In genomic region chr6:81959866-81960265, GRCm38 (mm10) we compare ENCODE assay signal across 28 mouse cellular contexts. TPM values are rescaled to one million over a fixed set of nuclear protein-coding genes. Genes with fewer than 3 reads are reported as not detected.
A peak's percentile ranks its signal among the peaks of the same experiment; 100 is the strongest.
DNase-seq lines count a peak whose midpoint lies in the region; ATAC-seq and TF ChIP-seq lines count a peak whose summit lies in the region.
"Had no signal": no experiment of that assay in that cellular context is flagged by ENCODE, and none has a peak within 500 bp of the region (broad histone marks: within the 10 kb centered on the region; RNA-seq: fewer than 3 reads in every experiment).

No protein-coding gene starts in this region.

- no peak for TF ChIP-seq CTCF in hindbrain, postnatal 0 days (IDR thresholded peaks at IDR 0.05; ENCODE audit: low read depth)

- H3K4me1 ChIP-seq in hindbrain, postnatal 0 days (ENCODE audit: insufficient read depth, low read length) = 0 out of 2 replicates have a peak, but pooled peaks cover 4% of the 10 kb centered on the region
- peaks cover 5% of the 10 kb centered on the region for H3K4me1 ChIP-seq in hindbrain, embryonic 12.5 days
- H3K4me1 ChIP-seq in neural tube, embryonic 11.5 days (ENCODE audit: control insufficient read depth, insufficient read depth, low read length) = peaks cover 4% of the 10 kb centered on the region

- H3K4me3 ChIP-seq in hindbrain, postnatal 0 days (ENCODE audit: low read length) = no peak overlapping the region
- H3K4me3 ChIP-seq in hindbrain, embryonic 12.5 days = no peak overlapping the region
- no peak overlapping the region for H3K4me3 ChIP-seq in neural tube, embryonic 11.5 days (ENCODE audit: low read depth, low read length)
- H3K4me3 ChIP-seq: embryonic facial prominence, embryonic 13.5 days; embryonic facial prominence, embryonic 15.5 days; erythroblast, embryonic 14.5 days; forebrain, embryonic 10.5 days; forebrain, embryonic 12.5 days had no signal

- ATAC-seq in frontal cortex, adult (ENCODE audit: low TSS enrichment) = 0 out of 2 replicates have a peak, but pooled peaks have one; percentile 4
- 0 out of 2 replicates have a peak, but pooled peaks have one; percentile 34 for ATAC-seq in hindbrain, postnatal 0 days
- ATAC-seq in hindbrain, embryonic 12.5 days (ENCODE audit: low FRiP score) = no peak
- 0 out of 2 replicates have a peak, but pooled peaks have one; percentile 5 for ATAC-seq in neural tube, embryonic 11.5 days (ENCODE audit: insufficient read depth, low FRiP score, low TSS enrichment)
- ATAC-seq: activated CD4-positive, CD25-positive, alpha-beta regulatory T cell, adult 4 months; CD4-positive, CD25-positive, alpha-beta regulatory T cell, adult 4 months; forebrain, embryonic 14.5 days; forebrain, embryonic 16.5 days; Patski had no signal

- H3K9me3 ChIP-seq in hindbrain, postnatal 0 days (ENCODE audit: low read length) = no peaks in the 10 kb centered on the region
- H3K9me3 ChIP-seq in hindbrain, embryonic 12.5 days (replicated peaks) = no peaks in the 10 kb centered on the region
- no peaks in the 10 kb centered on the region for H3K9me3 ChIP-seq in neural tube, embryonic 11.5 days (ENCODE audit: control insufficient read depth, low read length)
- H3K9me3 ChIP-seq: embryonic facial prominence, embryonic 15.5 days; forebrain, embryonic 12.5 days; G1E had no signal

- WGBS in hindbrain, postnatal 0 days = 95% methylated on average over 8 of the region's 8 CpGs
- WGBS in hindbrain, embryonic 12.5 days = 96% methylated on average over 8 of the region's 8 CpGs
- WGBS in neural tube, embryonic 11.5 days = 94% methylated on average over 8 of the region's 8 CpGs

- H3K27me3 ChIP-seq in hindbrain, postnatal 0 days (ENCODE audit: insufficient read depth, low read length) = no peaks in the 10 kb centered on the region
- no peaks in the 10 kb centered on the region for H3K27me3 ChIP-seq in hindbrain, embryonic 12.5 days
- no peaks in the 10 kb centered on the region for H3K27me3 ChIP-seq in neural tube, embryonic 11.5 days (ENCODE audit: control insufficient read depth, insufficient read depth, low read length)
- H3K27me3 ChIP-seq: CH12.LX; embryonic facial prominence, embryonic 13.5 days; embryonic facial prominence, embryonic 15.5 days; forebrain, embryonic 12.5 days; Patski had no signal

- H3K9ac ChIP-seq in hindbrain, postnatal 0 days (replicated peaks; ENCODE audit: low read length) = no peak overlapping the region
- no peak overlapping the region for H3K9ac ChIP-seq in hindbrain, embryonic 12.5 days
- no peak overlapping the region for H3K9ac ChIP-seq in neural tube, embryonic 11.5 days (ENCODE audit: low read length)
- H3K9ac ChIP-seq: embryonic facial prominence, embryonic 13.5 days; embryonic facial prominence, embryonic 15.5 days; forebrain, embryonic 12.5 days had no signal

- no peak overlapping the region for H3K27ac ChIP-seq in hindbrain, postnatal 0 days
- H3K27ac ChIP-seq in hindbrain, embryonic 12.5 days = no peak overlapping the region
- no peak overlapping the region for H3K27ac ChIP-seq in neural tube, embryonic 11.5 days (ENCODE audit: low read depth, low read length)
- H3K27ac ChIP-seq: embryonic facial prominence, embryonic 13.5 days; embryonic facial prominence, embryonic 15.5 days; forebrain, embryonic 10.5 days; forebrain, embryonic 12.5 days had no signal

- peaks cover 47% of the 10 kb centered on the region for H3K36me3 ChIP-seq in hindbrain, postnatal 0 days (ENCODE audit: insufficient read depth, low read length)
- H3K36me3 ChIP-seq in hindbrain, embryonic 12.5 days = peaks cover 80% of the 10 kb centered on the region
- H3K36me3 ChIP-seq in neural tube, embryonic 11.5 days (ENCODE audit: control insufficient read depth, insufficient read depth, low read length) = peaks cover 20% of the 10 kb centered on the region

- DNase-seq in frontal cortex, adult 2 months (ENCODE audit: extremely low spot score in 1 of 2, low spot score in 1 of 2) = no peak
- DNase-seq in hindbrain, postnatal 0 days (ENCODE audit: low spot score) = no peak
- DNase-seq in neural tube, embryonic 11.5 days (ENCODE audit: low spot score) = no peak
- no peak for DNase-seq in neural tube, embryonic 10.5 days (ENCODE audit: extremely low spot score, low spot score)
- DNase-seq: adrenal gland, adult 8-10 months; adrenal gland, postnatal 14 days; adrenal gland, postnatal 36 days; B cell, adult 2 months; cerebellum, adult 11 months; cerebellum, adult 18-20 months; cerebellum, adult 8-10 months; cerebellum, adult 9-11 months; cerebellum, postnatal 36 days; embryo, embryonic 11 days had no signal

- H3K4me2 ChIP-seq in hindbrain, postnatal 0 days (ENCODE audit: low read depth, low read length) = no peak overlapping the region
- no peak overlapping the region for H3K4me2 ChIP-seq in hindbrain, embryonic 12.5 days (replicated peaks)
- H3K4me2 ChIP-seq in neural tube, embryonic 11.5 days (ENCODE audit: low read depth) = no peak overlapping the region
- H3K4me2 ChIP-seq: embryonic facial prominence, embryonic 13.5 days; embryonic facial prominence, embryonic 15.5 days; forebrain, embryonic 12.5 days had no signal

RNA-seq across cellular contexts. Expression of gene Mrpl19, which starts 5.9 kb away (rescaled TPM):
- polyA plus RNA-seq in frontal cortex, adult 2 months (2012; rRNA removed) = 10.8 and 15.0 TPM in 2 replicates
- 4.3 and 5.2 TPM in 2 replicates for total RNA-seq in hindbrain, postnatal 0 days (2014; rRNA removed)
- 31.9 and 36.4 TPM in 2 replicates for polyA plus RNA-seq in hindbrain, postnatal 0 days (2015; fragmentation: Nextera tagmentation; extraction: Ambion mirVana)
- 48.9 and 50.8 TPM in 2 replicates for polyA plus RNA-seq in hindbrain, embryonic 12.5 days (2016; fragmentation: Nextera tagmentation; extraction: Ambion mirVana)
- 60.1 and 62.3 TPM in 2 replicates for polyA plus RNA-seq in neural tube, embryonic 11.5 days (2014; fragmentation: Nextera tagmentation; extraction: Ambion mirVana)

RNA-seq across cellular contexts. Expression of gene Gcfc2, which starts 36.4 kb away (rescaled TPM):
- 10.8 and 14.4 TPM in 2 replicates for polyA plus RNA-seq in frontal cortex, adult 2 months (2012; rRNA removed)
- 9.5 and 9.8 TPM in 2 replicates for total RNA-seq in hindbrain, postnatal 0 days (2014; rRNA removed)
- 5.2 and 6.5 TPM in 2 replicates for polyA plus RNA-seq in hindbrain, postnatal 0 days (2015; fragmentation: Nextera tagmentation; extraction: Ambion mirVana)
- polyA plus RNA-seq in hindbrain, embryonic 12.5 days (2016; fragmentation: Nextera tagmentation; extraction: Ambion mirVana) = 14.2 and 15.3 TPM in 2 replicates
- polyA plus RNA-seq in neural tube, embryonic 11.5 days (2014; fragmentation: Nextera tagmentation; extraction: Ambion mirVana) = 10.2 and 14.5 TPM in 2 replicates
